Mouse (Mus musculus) left cerebral cortex, adult 9 months (tissue): ENCODE measurements at regions not wholly inside any gene's neighbourhood (a gene's known extent, or its start where the extent isn't known, plus 50 kb on each side); places are given as distances from the start of the nearest gene placed in this dataset.

Source experiments
- DNase-seq, 2 experiments: peaks; one replicate each; pipeline ENCODE4 v3.0.0; 2022; ENCODE audit warnings: low spot score in 2 of 2

DNA sequence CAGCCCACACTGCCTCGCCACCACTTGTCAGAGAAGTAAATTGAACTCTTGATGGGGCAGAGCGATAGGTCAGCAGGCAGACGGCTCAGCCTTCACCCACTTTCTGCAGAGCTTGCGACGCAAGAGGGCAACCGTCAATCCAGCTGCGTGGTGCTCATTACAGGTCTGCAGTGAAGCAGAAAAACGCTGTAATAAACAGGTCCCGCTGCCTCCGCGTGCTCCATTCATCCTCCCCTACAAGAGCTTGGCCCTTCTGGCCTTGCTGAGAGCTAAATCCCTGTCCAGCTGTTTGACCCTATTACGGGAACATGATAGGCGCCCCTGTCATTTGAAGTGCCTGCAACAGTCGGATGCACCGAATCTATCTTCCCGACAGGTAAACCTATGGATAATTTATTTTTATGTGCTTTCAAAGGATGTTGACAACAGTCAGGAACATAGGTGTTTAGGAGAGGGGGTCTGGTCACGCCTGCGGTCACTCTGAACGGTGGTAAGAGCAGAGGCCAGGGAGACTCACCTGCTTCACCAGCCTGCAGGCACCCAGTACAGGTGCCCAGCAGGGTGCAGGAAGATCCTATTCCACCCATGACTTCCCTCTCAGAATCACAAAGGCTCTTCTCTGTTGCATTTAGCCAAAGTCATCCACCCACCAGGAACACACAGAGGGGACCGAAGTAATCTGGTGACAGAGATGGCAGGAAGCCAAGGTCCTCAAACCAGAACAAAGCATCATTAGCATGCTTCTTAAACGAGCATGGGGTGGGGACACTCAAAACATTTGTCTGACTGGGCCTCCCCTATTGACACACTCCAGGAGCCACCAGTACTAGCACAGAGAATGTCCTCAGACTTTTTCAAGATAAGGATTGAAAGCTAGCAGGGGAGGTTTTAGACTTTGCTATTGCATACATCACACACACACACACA, 464.1 kb upstream of the Mgmt start:
- DNase-seq: no peak

DNA sequence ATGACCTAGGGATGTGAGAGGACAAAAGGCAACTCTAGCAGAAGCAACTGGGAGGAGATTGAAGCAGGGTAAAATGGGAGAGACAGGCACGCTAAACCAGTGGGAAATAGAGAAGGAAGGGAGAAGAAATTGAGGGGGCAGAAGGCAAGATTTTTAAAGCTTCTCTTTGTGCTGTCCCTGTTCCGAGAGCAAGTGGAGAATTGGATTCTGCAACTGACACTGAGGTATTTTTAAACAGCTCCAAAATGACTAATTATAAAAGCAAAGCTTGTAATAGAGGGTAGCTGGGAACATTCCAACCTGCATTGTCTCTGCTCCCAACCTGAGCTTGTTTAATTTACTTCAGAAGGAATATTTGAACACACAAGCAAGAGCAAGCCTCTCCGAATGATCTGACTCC, 460.7 kb upstream of the Mgmt start:
- DNase-seq: peak in 1 of 2 experiments; percentile 3

DNA sequence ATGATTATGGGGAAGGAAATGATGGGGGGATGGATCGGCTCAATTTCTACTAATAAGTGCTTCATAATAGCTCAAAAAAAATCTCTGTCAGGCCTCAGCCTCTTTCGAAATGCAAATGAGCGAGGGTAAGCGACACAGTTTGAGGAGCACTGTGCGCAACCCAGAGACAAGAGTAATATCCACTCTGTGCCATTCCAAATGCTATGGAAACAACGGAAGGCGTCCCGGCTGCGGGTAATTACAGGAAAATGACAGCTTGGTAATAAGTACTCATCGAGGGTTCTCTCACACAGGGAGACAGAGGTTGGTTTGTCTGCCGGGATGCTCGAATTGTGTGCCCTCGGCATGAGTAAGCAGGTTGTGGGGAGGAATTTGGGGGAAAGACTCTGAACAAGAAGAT, 459.9 kb upstream of the Mgmt start:
- DNase-seq: no peak

DNA sequence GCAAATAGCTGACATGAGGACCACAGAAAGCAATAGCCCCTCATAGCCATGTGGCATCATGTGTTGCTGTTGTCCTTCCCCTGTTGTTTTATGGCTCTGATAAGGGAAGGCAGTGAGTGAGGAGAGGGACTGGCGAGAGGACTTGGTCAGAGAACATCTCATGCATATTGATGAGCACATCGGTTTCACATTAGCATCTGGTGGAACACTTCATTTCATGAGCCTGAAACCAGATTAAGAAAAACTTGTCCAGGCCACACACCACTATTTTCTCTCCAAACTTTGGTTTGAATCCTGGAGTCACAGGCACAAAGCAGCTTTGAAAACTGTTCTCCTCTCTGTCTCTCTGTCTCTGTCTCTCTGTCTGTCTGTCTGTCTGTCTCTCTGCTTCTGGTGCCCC, 451.0 kb upstream of the Mgmt start:
- DNase-seq: no peak

DNA sequence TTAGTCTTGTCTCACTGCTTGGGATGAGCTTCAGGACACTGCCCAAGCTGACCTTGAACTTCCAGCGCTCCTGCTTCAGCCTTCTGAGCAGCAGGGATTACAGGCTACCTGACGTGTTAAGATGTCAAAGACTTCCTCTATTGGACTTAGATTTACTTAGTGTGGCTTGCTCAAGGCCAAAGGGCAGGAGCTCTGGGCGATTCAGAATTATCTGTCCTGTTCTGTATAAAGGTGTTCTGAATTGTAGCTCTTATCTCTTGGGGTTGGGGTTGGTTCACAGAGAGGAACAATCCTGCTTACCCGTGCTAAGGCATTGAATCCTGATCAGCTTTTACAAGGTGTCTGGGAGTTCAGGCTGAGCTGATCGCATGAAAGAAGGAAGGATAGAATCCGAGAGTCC, 449.3 kb upstream of the Mgmt start:
- DNase-seq: no peak

DNA sequence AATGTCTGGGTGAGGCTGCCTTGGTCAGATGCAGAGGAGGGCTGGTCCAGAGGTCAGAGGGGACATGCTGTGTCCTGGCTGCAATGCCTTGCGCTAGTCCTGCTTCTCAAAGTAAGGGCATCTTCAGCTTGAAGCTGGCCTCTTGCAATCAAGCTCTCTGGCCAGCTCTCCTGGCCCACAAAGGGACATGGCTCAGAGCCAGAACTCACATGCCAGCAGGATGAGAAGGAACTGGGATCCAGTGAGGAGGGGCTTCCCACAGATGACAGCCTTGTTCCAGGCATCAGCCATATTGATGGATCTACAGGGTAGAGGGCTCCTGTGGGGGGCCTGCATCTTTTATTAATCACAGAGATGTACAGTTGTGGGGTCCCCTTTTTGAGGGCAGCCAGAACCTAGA, 445.1 kb upstream of the Mgmt start:
- DNase-seq: no peak

DNA sequence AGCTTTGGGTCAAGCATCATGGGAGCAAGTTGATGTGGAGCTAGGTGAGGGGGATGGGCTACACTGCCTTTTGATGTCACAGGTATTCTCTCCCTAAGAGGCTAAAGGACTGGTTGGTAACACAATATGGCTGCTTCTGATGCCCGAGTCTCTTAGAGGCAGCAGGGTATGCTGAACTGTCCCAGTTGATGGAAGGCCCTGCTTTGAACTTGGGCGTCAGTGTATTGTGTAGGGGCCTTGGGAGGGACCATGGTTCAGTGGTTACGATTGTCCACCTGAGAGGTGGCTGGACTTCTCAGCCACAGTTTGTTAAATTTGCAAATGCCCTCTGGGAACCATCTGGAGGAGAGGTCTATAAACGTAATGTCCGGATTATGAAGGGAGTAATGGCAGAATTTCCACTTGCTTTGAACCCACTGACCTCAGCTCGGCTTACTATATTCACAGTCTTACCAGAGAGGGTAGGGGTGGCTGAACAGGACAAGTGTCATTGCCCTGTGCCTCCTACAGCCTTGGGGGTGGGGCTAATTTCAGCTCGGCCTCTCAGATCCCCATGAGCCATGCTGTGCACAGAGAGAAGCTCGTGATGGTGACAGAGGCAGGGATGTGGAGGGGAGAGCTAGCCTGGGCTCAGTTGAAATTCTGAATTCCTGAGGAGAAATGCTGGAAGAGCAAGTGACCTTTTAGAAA, 442.6 kb upstream of the Mgmt start:
- DNase-seq: no peak

DNA sequence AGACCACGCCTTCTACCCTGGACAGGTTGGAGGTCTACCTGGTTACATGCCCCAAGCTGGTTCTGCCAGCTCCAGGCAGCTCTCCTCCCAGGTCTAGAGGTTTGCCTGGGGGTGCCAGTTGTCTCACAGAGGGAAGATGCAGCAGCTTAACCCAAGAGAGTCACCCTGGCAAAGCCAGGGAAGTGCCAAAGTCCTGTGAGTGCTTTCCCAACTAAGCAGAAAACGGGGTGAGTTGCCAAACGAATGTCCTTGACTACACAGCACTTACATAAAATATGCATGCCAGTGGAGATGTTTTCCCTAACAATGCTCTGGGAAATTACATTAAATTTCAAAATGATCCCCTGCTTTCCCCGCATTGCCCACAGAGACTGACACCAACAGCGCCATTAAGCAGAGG, 441.9 kb upstream of the Mgmt start:
- no peak for DNase-seq

DNA sequence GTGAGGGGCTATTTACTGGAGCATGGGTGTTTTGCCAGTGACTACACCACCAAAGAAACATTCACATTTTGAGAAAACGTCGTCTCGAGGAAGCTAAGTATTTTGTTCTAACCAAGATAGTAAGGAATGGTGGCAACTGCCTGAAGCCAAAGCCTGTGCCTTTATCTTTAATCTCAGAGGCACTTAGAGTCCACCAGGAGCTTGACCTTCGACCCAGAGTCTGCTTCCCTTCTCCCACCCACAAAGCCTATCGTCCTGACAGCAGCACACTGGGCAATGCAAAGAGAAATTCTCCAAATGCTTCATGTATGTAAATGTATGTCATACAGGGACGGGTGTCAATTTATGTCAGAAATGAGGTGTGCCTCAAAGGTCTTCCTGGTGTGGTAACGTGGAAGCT, 437.2 kb upstream of the Mgmt start:
- DNase-seq: no peak

DNA sequence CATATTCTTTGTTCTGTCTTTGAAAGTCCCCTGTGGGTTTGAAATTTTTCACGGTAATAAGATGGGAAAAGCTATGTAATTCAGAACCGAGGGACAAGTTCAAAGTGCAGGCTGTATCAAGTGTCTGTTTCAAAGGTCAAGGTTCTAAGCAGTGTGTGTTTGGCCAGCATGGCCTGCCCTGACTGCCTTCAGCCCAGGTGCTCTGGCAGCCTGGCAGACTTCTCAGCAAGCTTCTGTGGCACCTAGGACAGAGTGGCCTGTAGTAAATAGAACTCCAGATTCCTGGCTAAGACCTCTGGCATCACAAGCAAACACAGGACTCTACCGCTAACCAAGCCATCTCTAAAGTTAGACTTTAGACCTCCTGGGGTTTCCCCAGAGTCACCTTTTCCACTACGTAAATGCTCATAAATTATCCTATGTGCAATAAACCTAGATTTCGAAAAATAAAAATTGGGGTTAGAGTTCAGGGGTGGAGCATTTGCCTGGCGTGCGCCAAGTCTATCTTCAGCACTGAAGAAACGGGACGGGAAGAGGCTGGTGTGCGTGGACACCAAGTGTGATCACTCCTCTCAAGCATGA, 436.5 kb upstream of the Mgmt start:
- DNase-seq: no peak

DNA sequence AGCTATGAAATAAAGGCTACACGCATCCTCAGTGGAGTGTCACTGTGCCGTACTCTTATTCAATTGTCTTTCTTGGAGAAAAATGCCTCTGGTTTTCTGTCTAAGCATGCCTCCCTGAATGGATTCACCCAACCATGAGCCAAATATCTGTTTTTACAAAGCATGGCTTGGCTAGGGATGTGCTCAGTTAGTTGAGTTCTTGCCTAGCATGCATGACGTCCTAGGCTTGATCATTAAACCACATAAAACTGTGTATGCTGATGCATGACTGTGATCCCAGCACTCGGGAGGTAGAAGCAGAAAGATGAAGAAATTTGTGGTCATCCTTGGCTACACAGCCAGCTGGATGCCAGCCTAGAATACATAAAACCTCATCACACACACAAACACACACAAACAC, 417.3 kb upstream of the Mgmt start:
- no peak for DNase-seq

DNA sequence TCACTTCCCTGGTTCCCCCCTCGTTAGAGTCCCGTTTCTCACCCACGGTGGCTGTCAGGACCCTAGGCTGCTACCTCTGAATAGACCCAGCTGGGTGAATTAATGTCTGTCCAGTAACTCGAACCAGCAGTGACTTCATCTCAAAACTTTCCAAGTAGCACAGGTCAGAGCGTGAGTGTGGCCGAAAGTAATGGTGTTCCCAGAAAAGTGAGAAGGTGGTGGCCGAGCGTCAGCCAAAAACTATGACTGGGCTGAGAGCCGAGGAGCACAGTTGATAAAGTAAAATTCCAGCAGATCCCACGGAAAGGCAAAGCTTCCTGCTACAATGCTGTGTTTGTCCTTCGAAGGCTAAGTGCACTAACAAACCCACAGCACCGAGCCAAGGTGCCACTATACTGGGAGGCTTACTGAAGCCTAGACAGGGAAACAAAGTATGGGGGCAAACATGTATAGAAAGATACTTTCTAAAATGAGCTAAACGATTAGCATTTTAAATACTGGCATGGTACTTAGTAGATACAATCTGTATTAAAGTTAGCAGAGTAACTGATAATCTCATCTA, 413.7 kb upstream of the Mgmt start:
- DNase-seq: no peak

DNA sequence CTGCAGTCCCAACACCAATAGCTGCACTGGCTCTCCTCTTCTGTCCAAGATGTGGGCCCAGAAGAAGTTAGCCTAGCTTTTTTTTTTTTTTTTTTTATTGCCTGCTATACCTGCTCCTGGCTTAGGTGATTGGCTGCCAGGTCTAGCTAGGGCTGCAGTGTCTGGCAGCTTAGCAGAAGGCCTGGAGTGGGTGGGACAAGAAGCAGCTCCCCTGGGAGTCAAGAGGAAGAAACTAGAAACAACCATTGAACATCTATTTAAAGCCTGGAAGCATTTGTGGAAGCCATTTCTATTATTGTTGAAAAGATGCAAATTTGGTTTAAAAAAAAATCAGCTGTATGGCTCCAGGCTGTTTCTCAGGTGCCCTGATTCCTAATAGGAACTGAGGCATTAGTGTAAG, 411.2 kb upstream of the Mgmt start:
- no peak for DNase-seq

DNA sequence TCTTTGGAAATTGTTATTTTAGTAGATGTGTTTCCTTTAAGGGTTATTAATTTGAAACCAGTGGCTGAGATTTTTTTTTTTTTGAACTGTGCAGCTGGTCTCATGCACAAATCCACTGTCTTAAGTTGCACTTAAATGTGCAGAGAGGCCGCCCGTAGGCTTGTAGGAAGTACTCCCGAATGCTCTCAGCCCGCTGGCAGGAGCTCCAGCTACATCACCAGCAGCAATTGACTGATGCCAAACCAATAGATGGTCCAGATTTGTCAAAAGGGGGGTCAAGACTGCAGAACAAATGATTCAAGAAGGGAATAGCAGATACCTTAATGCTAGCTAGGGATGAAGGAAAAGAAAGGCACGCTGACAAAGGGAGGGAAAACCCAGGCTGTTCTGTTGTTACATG, 406.9 kb upstream of the Mgmt start:
- no peak for DNase-seq

DNA sequence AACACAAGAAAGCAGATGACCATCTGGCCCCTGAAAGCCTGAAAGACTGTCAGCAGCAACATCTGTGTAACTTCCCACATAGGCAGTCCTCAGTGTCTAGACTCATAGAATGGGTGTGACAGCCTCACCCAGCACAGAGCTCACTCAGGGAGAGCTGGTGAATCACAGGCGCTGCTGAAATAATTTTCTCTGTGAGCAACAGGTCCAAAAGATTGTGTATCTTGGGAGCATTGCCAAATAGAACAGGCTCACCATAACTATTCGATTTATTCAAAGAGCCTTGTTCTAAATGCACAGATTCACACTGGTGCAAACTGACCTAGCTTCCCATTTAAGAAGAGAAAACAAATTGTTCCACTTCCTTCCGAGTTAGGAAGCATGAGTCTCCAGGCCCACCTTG, 399.6 kb upstream of the Mgmt start:
- no peak for DNase-seq

DNA sequence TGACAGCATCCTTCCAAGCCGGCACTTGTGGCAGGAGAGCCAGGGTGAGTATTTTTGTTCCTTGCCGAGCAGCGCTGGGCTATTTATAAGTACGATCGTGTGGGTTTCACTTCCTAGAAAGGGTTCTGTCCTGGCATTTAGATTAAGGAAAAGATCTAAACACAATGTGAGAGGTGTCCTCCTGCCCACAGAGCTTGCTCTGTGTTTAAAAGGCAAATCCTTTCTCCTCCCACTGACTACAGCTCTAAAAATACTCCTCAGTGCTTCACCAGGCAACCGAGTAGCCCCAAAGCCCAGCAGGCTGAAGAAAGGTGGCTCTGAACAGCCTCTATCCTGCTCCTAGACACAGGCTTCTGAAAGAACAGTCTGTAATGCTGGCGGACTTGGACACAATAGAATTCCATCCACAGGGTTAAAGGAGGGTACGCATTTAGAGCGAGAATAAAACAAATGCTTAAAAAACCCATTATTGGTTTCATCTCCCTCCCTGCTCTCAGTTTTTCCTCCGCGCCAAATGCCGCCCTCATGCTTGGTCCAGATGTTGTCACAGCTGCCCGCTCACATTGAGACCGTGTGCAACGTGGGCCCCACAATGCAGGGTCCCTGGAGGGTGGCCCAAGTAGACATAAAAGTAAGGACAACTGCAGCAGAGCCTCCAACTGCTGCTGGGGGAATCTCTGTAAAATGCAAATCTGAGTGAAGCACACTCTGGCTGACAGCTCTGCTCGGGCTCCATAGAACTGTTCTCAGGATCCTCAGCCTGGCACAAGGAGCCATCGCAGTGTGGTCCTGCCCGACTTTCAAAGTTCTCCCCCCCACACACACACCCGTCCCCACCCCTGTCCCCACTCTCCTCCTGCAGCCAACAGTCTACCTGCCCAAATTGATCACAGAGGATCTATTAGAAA, 397.8 kb upstream of the Mgmt start:
- peak; percentile 22 to 51 for DNase-seq

DNA sequence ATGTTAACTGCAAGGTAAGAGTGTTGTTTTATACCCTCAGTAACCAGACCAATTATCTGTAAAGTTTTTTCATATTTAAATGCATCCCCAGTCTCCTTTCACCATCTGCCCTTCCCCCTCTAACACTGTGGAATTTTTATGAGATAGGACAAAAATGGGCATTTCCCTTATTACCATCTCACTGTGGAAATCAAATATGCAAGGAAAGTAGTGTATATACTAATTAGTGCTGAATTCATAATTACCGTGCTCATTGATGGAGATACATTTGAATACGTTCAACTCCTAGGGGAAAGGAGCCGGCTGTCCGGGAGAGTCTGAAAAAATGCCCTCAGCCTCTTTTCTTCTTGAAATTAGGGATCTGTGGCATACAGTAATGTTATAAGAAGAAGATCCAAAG, 394.4 kb upstream of the Mgmt start:
- no peak for DNase-seq

DNA sequence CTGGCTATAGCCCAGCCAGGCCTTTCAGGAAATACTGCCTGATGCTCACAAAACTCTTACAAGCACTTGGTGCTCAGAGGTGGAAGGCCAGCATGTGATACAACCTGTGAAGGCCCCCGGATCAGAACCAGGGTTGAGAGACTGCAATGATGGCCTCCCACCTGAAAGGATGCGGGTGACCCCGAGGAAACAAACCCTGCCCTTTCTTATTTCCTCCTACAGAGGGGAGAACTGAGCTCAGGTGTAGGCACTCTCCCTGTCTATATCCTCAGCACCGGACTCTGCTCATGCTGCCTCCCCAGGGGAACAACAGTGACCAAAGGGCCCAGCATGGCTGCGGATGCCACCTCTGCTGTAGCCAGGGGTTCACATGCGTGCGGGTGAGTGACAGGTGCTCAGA, 393.3 kb upstream of the Mgmt start:
- no peak for DNase-seq

DNA sequence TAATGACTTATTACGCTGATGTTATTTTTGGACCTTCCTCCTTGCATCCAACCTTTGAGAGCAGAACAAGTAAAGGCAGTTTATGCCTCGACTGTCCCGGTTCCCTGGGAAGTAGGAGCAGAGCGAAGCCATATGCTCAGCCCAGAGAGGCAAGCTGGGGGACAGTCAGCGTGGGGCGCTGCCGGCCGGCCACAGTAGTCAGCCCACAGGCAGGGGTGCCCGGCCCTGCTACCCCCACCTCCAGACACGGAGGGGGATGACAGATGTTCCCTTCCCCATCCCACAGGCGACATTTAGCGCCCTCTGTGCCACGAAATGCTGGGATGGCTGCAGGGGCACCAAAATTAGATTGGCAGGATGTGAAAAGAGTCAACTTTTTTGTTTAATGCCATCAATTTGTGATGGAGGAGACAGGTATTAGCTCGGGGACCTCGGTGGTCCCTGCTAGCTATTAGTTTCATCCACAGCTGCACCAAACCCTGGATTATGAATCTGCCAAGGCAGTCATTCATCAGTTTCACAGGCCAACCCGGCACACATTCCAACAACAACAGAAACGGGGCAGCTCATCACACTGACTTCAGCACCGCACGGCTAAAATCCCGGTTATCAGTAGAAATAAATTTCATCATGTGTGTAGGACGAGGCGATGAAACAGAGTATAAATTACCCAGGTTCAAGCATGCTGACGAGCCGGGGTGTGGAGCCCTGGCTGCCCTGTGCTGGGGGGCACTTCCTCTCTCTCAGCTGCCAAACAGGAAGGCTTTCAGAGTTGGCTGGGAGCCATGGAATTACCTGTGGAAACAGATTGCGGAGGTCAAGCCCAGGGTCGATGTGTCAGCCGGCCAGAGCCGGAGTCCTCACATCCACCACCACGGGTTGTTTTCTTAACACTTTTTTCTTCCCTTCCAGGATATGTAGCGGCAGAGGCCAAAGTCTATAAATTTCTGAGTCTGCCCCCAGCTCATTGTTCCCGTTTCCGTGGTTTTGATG, 392.3 kb upstream of the Mgmt start:
- no peak for DNase-seq

DNA sequence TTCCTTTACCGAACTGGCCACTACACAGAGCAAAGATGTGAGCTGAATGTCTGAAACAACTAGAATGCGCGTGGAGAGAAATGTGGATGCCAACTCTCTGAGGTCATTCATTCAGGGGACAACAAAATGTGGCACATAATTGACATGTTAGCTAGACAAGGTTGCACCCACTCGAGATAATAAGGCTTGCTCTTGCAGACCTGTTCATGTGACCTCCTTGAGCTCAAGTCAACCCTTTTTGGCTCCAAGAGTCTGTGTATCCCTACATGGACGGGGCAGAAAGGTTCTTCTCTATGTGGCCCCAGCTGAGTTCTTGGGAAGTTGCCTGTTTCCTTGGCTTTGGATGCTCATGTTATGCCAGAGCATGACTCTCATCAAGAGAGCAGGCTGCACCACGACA, 383.0 kb upstream of the Mgmt start:
- DNase-seq: no peak
